ENCODE assay signal across 12 mouse cellular contexts in genomic region chr1:194815547-194815946, GRCm38 (mm10).
A peak's percentile ranks its signal among the peaks of the same experiment; 100 is the strongest.
DNase-seq lines count a peak whose midpoint lies in the region; ATAC-seq lines count a peak whose summit lies in the region.
"Had no signal": no experiment of that assay in that cellular context is flagged by ENCODE, and none has a peak within 500 bp of the region (broad histone marks: within the 10 kb centered on the region; RNA-seq: fewer than 3 reads in every experiment).

No protein-coding gene starts in this region.

- H3K4me1 ChIP-seq in hindbrain, embryonic 13.5 days (replicated peaks), result no peaks in the 10 kb centered on the region
- H3K4me1 ChIP-seq in hindbrain, embryonic 12.5 days, result no peaks in the 10 kb centered on the region
- H3K4me1 ChIP-seq: embryonic facial prominence, embryonic 15.5 days; midbrain, embryonic 12.5 days had no signal

- no peak overlapping the region for H3K4me3 ChIP-seq in hindbrain, embryonic 13.5 days
- no peak overlapping the region for H3K4me3 ChIP-seq in hindbrain, embryonic 12.5 days
- H3K4me3 ChIP-seq: embryonic facial prominence, embryonic 15.5 days; midbrain, embryonic 12.5 days had no signal

- peak overlapping the region; percentile 23; the same call in 1 of the 2 replicates for H3K27ac ChIP-seq in hindbrain, embryonic 13.5 days
- no peak overlapping the region for H3K27ac ChIP-seq in hindbrain, embryonic 12.5 days
- H3K27ac ChIP-seq: embryonic facial prominence, embryonic 15.5 days; midbrain, embryonic 12.5 days had no signal

- no peak overlapping the region for H3K9ac ChIP-seq in hindbrain, embryonic 13.5 days
- H3K9ac ChIP-seq in hindbrain, embryonic 12.5 days, result no peak overlapping the region
- H3K9ac ChIP-seq: embryonic facial prominence, embryonic 15.5 days; midbrain, embryonic 12.5 days had no signal

- peak; percentile 42 for DNase-seq in brain, adult 2 months (ENCODE audit: low read depth, low spot score)
- DNase-seq in fat pad, adult 2 months (ENCODE audit: extremely low read depth, low read depth, low spot score), result peak; percentile 23
- DNase-seq in layer of hippocampus, adult 18-20 months (ENCODE audit: low spot score in 2 of 2), result no peak
- no peak for DNase-seq in gastrocnemius, postnatal 25 days
- DNase-seq in urinary bladder, postnatal 25 days (ENCODE audit: low spot score), result no peak
- DNase-seq: kidney, postnatal 14 days had no signal

- H3K27me3 ChIP-seq in hindbrain, embryonic 13.5 days, result no peaks in the 10 kb centered on the region
- no peaks in the 10 kb centered on the region for H3K27me3 ChIP-seq in hindbrain, embryonic 12.5 days
- H3K27me3 ChIP-seq: CH12.LX; embryonic facial prominence, embryonic 15.5 days; midbrain, embryonic 12.5 days had no signal

- no peaks in the 10 kb centered on the region for H3K9me3 ChIP-seq in hindbrain, embryonic 13.5 days
- H3K9me3 ChIP-seq in hindbrain, embryonic 12.5 days (replicated peaks), result no peaks in the 10 kb centered on the region
- H3K9me3 ChIP-seq: embryonic facial prominence, embryonic 15.5 days; midbrain, embryonic 12.5 days had no signal

- H3K36me3 ChIP-seq in hindbrain, embryonic 13.5 days, result peaks cover 51% of the 10 kb centered on the region
- peaks cover 36% of the 10 kb centered on the region for H3K36me3 ChIP-seq in hindbrain, embryonic 12.5 days

- ATAC-seq in hindbrain, embryonic 13.5 days (ENCODE audit: low FRiP score), result no peak
- no peak for ATAC-seq in hindbrain, embryonic 12.5 days (ENCODE audit: low FRiP score)
- ATAC-seq in hematopoietic stem cell, adult 5-6 weeks (replicated peaks in 1 of 2; ENCODE audit: insufficient read depth in 1 of 2, low FRiP score in 2 of 2, low TSS enrichment in 1 of 2, low read depth in 1 of 2, poor library complexity in 2 of 2, severe bottlenecking in 2 of 2), result peak; percentile 23 to 53; a peak in 1 of 4 replicates

- H3K4me2 ChIP-seq in hindbrain, embryonic 13.5 days, result no peak overlapping the region
- H3K4me2 ChIP-seq in hindbrain, embryonic 12.5 days (replicated peaks), result no peak overlapping the region
- H3K4me2 ChIP-seq: embryonic facial prominence, embryonic 15.5 days; midbrain, embryonic 12.5 days had no signal

- WGBS in hindbrain, embryonic 13.5 days, result 68% methylated on average over 1 of the region's 1 CpGs
- WGBS in hindbrain, embryonic 12.5 days, result 68% methylated on average over 1 of the region's 1 CpGs

Comparison
In these comparisons a context has a peak if more than half of its experiments do, and no peak if none do; other contexts are left out.
1. ATAC-seq: peak in hematopoietic stem cell, adult 5-6 weeks (2 of 2); none in hindbrain, embryonic 13.5 days (single experiment) and hindbrain, embryonic 12.5 days (single experiment).
2. DNase-seq: peak in brain, adult 2 months (single experiment) and fat pad, adult 2 months (single experiment); none in layer of hippocampus, adult 18-20 months (0 of 2), gastrocnemius, postnatal 25 days (single experiment) and urinary bladder, postnatal 25 days (single experiment).